Mouse (Mus musculus): Measurements from ENCODE around the gene Lipo4.
"Not testable (repeated sequence)": the region's sequence is repeated elsewhere in the genome, so short reads cannot be mapped to it uniquely, and the experiment has no call there.

Gene Lipo4

DNA sequence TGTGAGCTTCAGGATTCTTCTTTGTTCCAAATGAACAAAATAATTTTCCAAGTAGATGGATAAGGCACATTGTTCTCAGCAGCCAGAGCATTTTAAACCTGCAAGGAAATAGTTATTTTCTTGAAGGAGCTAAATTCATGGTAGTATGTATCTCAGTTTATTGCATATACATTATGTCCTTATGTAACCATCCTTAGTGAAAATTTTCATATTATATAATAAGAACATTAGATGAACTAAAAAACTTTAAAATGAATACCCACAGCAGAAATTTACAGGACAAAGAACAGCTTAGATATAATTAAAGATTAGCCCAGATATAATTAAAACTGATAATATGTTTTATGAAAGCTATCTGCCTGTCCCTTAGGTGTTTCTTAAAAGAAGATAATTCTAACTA lies at the start of gene Lipo4:
Gene Lipo4, minus strand, starts transcription at position 101 of the 400 bp plus-strand sequence.
- no peak for DNase-seq

DNA sequence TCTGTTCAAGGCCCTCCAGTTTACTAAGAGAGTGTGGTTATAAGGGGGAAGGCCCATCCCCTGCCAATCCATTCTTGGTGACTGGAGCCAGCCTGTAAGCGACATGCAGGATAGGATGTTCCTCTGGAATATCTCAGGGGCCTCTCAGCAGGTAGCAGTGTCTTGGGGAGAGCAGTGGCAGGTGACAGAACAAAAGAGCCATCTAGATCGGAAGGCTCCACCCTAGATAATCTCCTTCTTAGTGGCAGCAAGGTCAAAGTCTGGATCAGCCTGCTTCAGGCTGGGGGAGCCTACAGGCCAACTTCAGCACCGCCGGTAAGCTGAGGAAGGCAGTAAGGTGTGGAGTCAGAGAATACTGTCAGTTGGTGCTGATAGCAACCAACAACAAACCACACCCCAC lies 61.2 kb downstream of the Lipo4 start:
- DNase-seq = not testable (repeated sequence)

DNA sequence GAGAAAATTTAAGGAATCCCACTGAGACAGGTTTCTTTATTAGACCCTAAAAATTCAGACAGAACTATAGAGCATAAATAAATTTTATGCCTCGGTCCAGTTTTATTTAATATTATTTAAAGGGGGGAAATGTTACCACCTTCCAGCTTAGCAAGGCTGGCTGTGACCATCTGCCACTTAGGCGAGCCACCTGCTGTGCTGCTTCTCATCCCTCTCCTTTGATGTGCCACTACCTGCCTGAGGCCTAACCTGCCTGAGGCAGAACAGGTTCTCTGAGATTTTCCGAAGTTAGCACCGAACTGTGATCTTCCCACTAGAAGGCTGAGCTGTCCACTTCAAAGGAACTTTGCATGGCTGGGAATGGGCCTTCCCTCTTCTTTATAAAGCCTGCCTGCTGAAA lies 63.9 kb downstream of the Lipo4 start:
- DNase-seq = no peak
